Mouse (Mus musculus): ENCODE data around the gene Arid1b.
A peak's percentile ranks its signal among the peaks of the same experiment; 100 is the strongest.

The Arid1b gene

GRCm38 (mm10) chr17:5352901-5353300 is 358.8 kb downstream of the Arid1b start:
- no peak for DNase-seq (ENCODE audit: extremely low read depth, low read depth, low spot score)

- no peak for DNase-seq (ENCODE audit: extremely low read depth, low read depth, low spot score)
These were observed 366.6 kb downstream of the Arid1b start for GRCm38 (mm10) chr17:5360759-5361158.

- DNase-seq (ENCODE audit: extremely low read depth, low read depth, low spot score): no peak
These were observed 371.9 kb downstream of the Arid1b start for GRCm38 (mm10) chr17:5365992-5366398.

- DNase-seq (ENCODE audit: extremely low read depth, low read depth, low spot score): no peak
These were observed 376.9 kb downstream of the Arid1b start for GRCm38 (mm10) chr17:5371032-5371431.

- DNase-seq (ENCODE audit: extremely low read depth, low read depth, low spot score): no peak
These were observed 377.4 kb downstream of the Arid1b start for GRCm38 (mm10) chr17:5371521-5371920.

- DNase-seq (ENCODE audit: extremely low read depth, low read depth, low spot score): no peak
These were observed 378.8 kb downstream of the Arid1b start for GRCm38 (mm10) chr17:5372951-5373350.

- no peak for DNase-seq (ENCODE audit: extremely low read depth, low read depth, low spot score)
These were observed 383.2 kb downstream of the Arid1b start for GRCm38 (mm10) chr17:5377151-5377929.

- DNase-seq (ENCODE audit: extremely low read depth, low read depth, low spot score): peak; percentile 98
These were observed 383.8 kb downstream of the Arid1b start for GRCm38 (mm10) chr17:5377930-5378310.

GRCm38 (mm10) chr17:5385694-5386093 is 391.6 kb downstream of the Arid1b start:
- DNase-seq (ENCODE audit: extremely low read depth, low read depth, low spot score): peak; percentile 80

- DNase-seq (ENCODE audit: extremely low read depth, low read depth, low spot score): no peak
These were observed 392.9 kb downstream of the Arid1b start for GRCm38 (mm10) chr17:5386885-5387545.

- DNase-seq (ENCODE audit: extremely low read depth, low read depth, low spot score): no peak
These were observed 394.2 kb downstream of the Arid1b start for GRCm38 (mm10) chr17:5388351-5388750.

- DNase-seq (ENCODE audit: extremely low read depth, low read depth, low spot score): no peak
These were observed 396.6 kb downstream of the Arid1b start for GRCm38 (mm10) chr17:5390682-5391081.

- DNase-seq (ENCODE audit: extremely low read depth, low read depth, low spot score): peak; percentile 98
These were observed 401.5 kb downstream of the Arid1b start for GRCm38 (mm10) chr17:5395454-5396205.

GRCm38 (mm10) chr17:5396213-5396612 is 402.1 kb downstream of the Arid1b start:
- DNase-seq (ENCODE audit: extremely low read depth, low read depth, low spot score): no peak
